Mouse (Mus musculus) thymus, adult 2 months (tissue): ENCODE measurements around the gene Klhl2.

Experiments used
- CTCF ChIP-seq: fragments of 200-500 bp; IDR thresholded peaks from 2 replicates; pipeline ENCODE4 v1.5.1; 2012; ENCODE audit warnings: mild to moderate bottlenecking, control low read depth, low read length, moderate library complexity, borderline replicate concordance; ENCODE audit not compliant: control insufficient read depth, poor library complexity, insufficient read depth; ENCODE audit errors: extremely low read depth
- POLR2A ChIP-seq: fragments of 200-500 bp; IDR thresholded peaks from 2 replicates; pipeline ENCODE4 v1.6.1; 2012; ENCODE audit warnings: mild to moderate bottlenecking, low read length, control low read depth, moderate library complexity; ENCODE audit not compliant: control insufficient read depth, poor library complexity, insufficient read depth; ENCODE audit errors: extremely low read depth

GRCm38 (mm10) chr8:64732596-64732995, 117.2 kb downstream of the Klhl2 start:
- no peak for TF ChIP-seq CTCF
- TF ChIP-seq POLR2A = no peak
